Comparison of ENCODE assay signal across 21 mouse cellular contexts in the genomic region with DNA sequence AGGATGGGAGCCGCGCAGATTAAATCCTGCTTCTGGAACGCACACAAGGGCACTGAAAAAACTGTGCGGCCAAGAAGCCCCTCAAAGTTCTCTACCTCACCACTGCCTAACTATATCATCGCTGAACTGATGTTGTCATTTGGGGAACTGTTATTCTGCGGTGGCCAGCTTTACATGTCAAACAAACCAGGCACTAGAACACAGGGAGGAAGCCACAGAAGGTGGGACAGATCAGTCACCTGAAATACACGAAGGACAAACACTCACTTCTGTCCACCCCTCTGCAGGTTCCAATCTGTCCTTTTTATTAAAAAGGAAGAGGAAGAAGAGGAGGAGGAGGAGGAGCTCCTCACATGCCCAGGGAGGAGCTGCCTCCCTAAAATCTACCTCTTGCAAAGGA. TPM values are rescaled to one million over a fixed set of nuclear protein-coding genes. Genes with fewer than 3 reads are reported as not detected.
DNase-seq lines count a peak whose midpoint lies in the region; ATAC-seq lines count a peak whose summit lies in the region.
"Had no signal": no experiment of that assay in that cellular context is flagged by ENCODE, and none has a peak within 500 bp of the region (broad histone marks: within the 10 kb centered on the region; RNA-seq: fewer than 3 reads in every experiment).

No protein-coding gene starts in this region.

- H3K79me2 ChIP-seq in macrophage (ENCODE audit: inconsistent target) = peaks cover 100% of the 10 kb centered on the region

- WGBS in kidney, embryonic 15.5 days = 88% methylated on average over 7 of the region's 7 CpGs
- 56% methylated on average over 7 of the region's 7 CpGs for WGBS in macrophage (ENCODE audit: missing documents)
- WGBS in intestine, embryonic 16.5 days = 90% methylated on average over 7 of the region's 7 CpGs

- H3K27ac ChIP-seq in kidney, embryonic 15.5 days = 0 out of 2 replicates have a peak overlapping the region, but pooled peaks have one; percentile 5
- 0 out of 2 replicates have a peak overlapping the region, but pooled peaks have one; percentile 22 for H3K27ac ChIP-seq in macrophage
- H3K27ac ChIP-seq in intestine, embryonic 16.5 days (ENCODE audit: low read length) = no peak overlapping the region
- H3K27ac ChIP-seq: forebrain, embryonic 10.5 days; hindbrain, embryonic 15.5 days; intestine, embryonic 15.5 days; limb, embryonic 10.5 days; midbrain, embryonic 12.5 days; neural tube, embryonic 13.5 days had no signal

- intact Hi-C loops in left cerebral cortex, postnatal 36 days (cut with DNase I) = no loop called here

- no peak overlapping the region for H3K9ac ChIP-seq in kidney, embryonic 15.5 days
- H3K9ac ChIP-seq in intestine, embryonic 16.5 days (ENCODE audit: low read depth, low read length) = no peak overlapping the region
- H3K9ac ChIP-seq: hindbrain, embryonic 15.5 days; intestine, embryonic 15.5 days; midbrain, embryonic 12.5 days; neural tube, embryonic 13.5 days had no signal

- peaks cover 32% of the 10 kb centered on the region for H3K4me1 ChIP-seq in kidney, embryonic 15.5 days
- no peaks in the 10 kb centered on the region for H3K4me1 ChIP-seq in intestine, embryonic 16.5 days (ENCODE audit: control insufficient read depth, insufficient read depth, low read length)
- H3K4me1 ChIP-seq: hindbrain, embryonic 15.5 days; intestine, embryonic 15.5 days; midbrain, embryonic 12.5 days; neural tube, embryonic 13.5 days had no signal

- no peak for ATAC-seq in kidney, embryonic 15.5 days (replicated peaks; ENCODE audit: low FRiP score)
- peak; percentile 9 for ATAC-seq in activated CD4-positive, CD25-positive, alpha-beta regulatory T cell, adult 4 months
- ATAC-seq in intestine, embryonic 16.5 days = no peak
- ATAC-seq: intestine, embryonic 15.5 days had no signal

- peaks cover 25% of the 10 kb centered on the region for H3K36me3 ChIP-seq in kidney, embryonic 15.5 days
- H3K36me3 ChIP-seq in macrophage (ENCODE audit: inconsistent target) = peaks cover 34% of the 10 kb centered on the region; the same call in 1 of the 2 replicates
- H3K36me3 ChIP-seq in splenic B cell, adult 2 months (ENCODE audit: control insufficient read depth, insufficient read depth, low read length, poor library complexity, severe bottlenecking) = peaks cover 5% of the 10 kb centered on the region; the same call in 1 of the 2 replicates
- H3K36me3 ChIP-seq in intestine, embryonic 16.5 days (ENCODE audit: control insufficient read depth, insufficient read depth, low read length) = no peaks in the 10 kb centered on the region
- H3K36me3 ChIP-seq: hindbrain, embryonic 15.5 days had no signal

- H3K4me3 ChIP-seq in kidney, embryonic 15.5 days (replicated peaks) = no peak overlapping the region
- H3K4me3 ChIP-seq in macrophage (ENCODE audit: inconsistent target) = no peak overlapping the region
- H3K4me3 ChIP-seq in intestine, embryonic 16.5 days (ENCODE audit: low read length) = no peak overlapping the region
- H3K4me3 ChIP-seq: forebrain, embryonic 10.5 days; hindbrain, embryonic 15.5 days; intestine, embryonic 15.5 days; limb, embryonic 10.5 days; midbrain, embryonic 12.5 days; neural tube, embryonic 13.5 days had no signal

- no peaks in the 10 kb centered on the region for H3K27me3 ChIP-seq in kidney, embryonic 15.5 days
- no peaks in the 10 kb centered on the region for H3K27me3 ChIP-seq in splenic B cell, adult 2 months (ENCODE audit: control insufficient read depth, insufficient read depth, low read length, poor library complexity, severe bottlenecking)
- no peaks in the 10 kb centered on the region for H3K27me3 ChIP-seq in intestine, embryonic 16.5 days (replicated peaks; ENCODE audit: control insufficient read depth, insufficient read depth, low read length)
- H3K27me3 ChIP-seq: hindbrain, embryonic 15.5 days; intestine, embryonic 15.5 days; midbrain, embryonic 12.5 days; neural tube, embryonic 13.5 days had no signal

- DNase-seq in kidney, adult 11 months = no peak
- DNase-seq in splenic B cell, adult 2 months (ENCODE audit: low read depth, low spot score) = peak; percentile 38
- no peak for DNase-seq in cerebellum, postnatal 14 days
- no peak for DNase-seq in left cerebral cortex, postnatal 36 days (ENCODE audit: low spot score in 2 of 2)
- DNase-seq: adrenal gland, adult 8-10 months; cerebellum, adult 18-20 months; cerebellum, postnatal 36 days; gastrocnemius, postnatal 36 days; liver; lung, postnatal 4 days; retina, postnatal 1 day had no signal

- H3K9me3 ChIP-seq in kidney, embryonic 15.5 days (replicated peaks) = no peaks in the 10 kb centered on the region
- H3K9me3 ChIP-seq in intestine, embryonic 16.5 days (ENCODE audit: control insufficient read depth, low read length) = no peaks in the 10 kb centered on the region
- H3K9me3 ChIP-seq: forebrain, embryonic 10.5 days; hindbrain, embryonic 15.5 days; intestine, embryonic 15.5 days; limb, embryonic 10.5 days; midbrain, embryonic 12.5 days; neural tube, embryonic 13.5 days had no signal

- no peak overlapping the region for H3K4me2 ChIP-seq in kidney, embryonic 15.5 days
- no peak overlapping the region for H3K4me2 ChIP-seq in intestine, embryonic 16.5 days (ENCODE audit: low read depth, low read length)
- H3K4me2 ChIP-seq: hindbrain, embryonic 15.5 days; intestine, embryonic 15.5 days; midbrain, embryonic 12.5 days; neural tube, embryonic 13.5 days had no signal

RNA-seq across cellular contexts. Expression of a gene that starts 29.3 kb away (rescaled TPM):
- polyA plus RNA-seq in kidney, embryonic 15.5 days (2015; fragmentation: Nextera tagmentation; extraction: Ambion mirVana) = 46.3 and 46.4 TPM in 2 replicates
- 10 to 100 TPM; 58.7 to 75.3 TPM for polyA plus RNA-seq in activated CD4-positive, CD25-positive, alpha-beta regulatory T cell, adult 4 months (2017; shearing (Covaris generic))
- total RNA-seq in macrophage (2018; cell fraction: chromatin; rRNA removed) = 10 to 100 TPM; 21.8 to 67.0 (median 38.1) TPM
- 100 to 1,000 TPM in 10 of 26 experiments, 10 to 100 TPM in 16; 68.0 to 139 (median 95.9) TPM for total RNA-seq in macrophage (2018; cell fraction: cytosol; rRNA removed)
- 100 to 1,000 TPM in 19 of 26 experiments, 10 to 100 TPM in 7; 52.3 to 227 (median 128) TPM for total RNA-seq in macrophage (2018; cell fraction: nucleus; rRNA removed)
- 54.5 to 89.1 TPM (median 55.9 TPM) in 3 replicates for polyA plus RNA-seq in macrophage (2018)
- 26.6 and 27.3 TPM in 2 replicates for polyA plus RNA-seq in intestine, embryonic 16.5 days (2015; fragmentation: Nextera tagmentation; extraction: Ambion mirVana)
- total RNA-seq in left cerebral cortex, postnatal 36 days (2021) = 1 to 10 TPM; 4.1 to 5.1 TPM
